Mouse (Mus musculus) bone marrow, adult 2 months (tissue): ENCODE results near the gene Zfp740.
A peak's percentile ranks its signal among the peaks of the same experiment; 100 is the strongest.

Experiments
- CTCF ChIP-seq: fragments of 200-500 bp; IDR thresholded peaks from 2 replicates; pipeline ENCODE4 v1.5.1; 2011; ENCODE audit warnings: low read length, control low read depth; ENCODE audit not compliant: control insufficient read depth, insufficient read depth
- POLR2A ChIP-seq: fragments of 200-500 bp; IDR thresholded peaks from 2 replicates; pipeline ENCODE4 v1.6.1; 2011; ENCODE audit warnings: low read depth, mild to moderate bottlenecking, control low read depth, low read length, borderline replicate concordance; ENCODE audit not compliant: control insufficient read depth

DNA sequence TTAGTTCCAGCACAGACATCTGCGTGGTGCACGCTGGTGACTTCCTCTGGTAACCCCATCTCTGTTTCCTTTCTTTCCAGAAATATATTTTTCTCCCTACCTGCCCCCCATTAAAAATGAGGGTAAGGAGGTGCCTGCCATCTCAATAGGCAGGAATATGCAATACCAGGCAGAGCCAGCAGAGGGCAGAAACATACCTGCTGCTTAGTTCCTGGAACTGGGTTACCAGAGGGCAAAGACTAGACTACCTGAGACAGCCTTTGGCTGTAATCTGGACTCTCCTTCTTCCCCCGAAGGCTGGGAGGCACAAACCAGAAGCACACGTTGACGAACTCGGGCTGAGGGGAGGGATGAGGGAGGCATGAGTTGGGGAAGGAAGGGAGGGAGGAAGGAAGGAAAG, 24.8 kb upstream of the Zfp740 start:
- TF ChIP-seq CTCF (peak; percentile 77), POLR2A (no peak)
